Mouse (Mus musculus) brown adipose tissue, adult 24 weeks (tissue): ENCODE measurements around the gene Trim2. TPM values are rescaled to one million over a fixed set of nuclear protein-coding genes. Genes with fewer than 3 reads are reported as not detected.

Experiments used
- H3K27ac ChIP-seq: fragments of 200-500 bp; replicated peaks from 2 replicates; pipeline ENCODE4 v1.5.1; 2012; ENCODE audit warnings: low read depth, mild to moderate bottlenecking, low read length
- H3K4me1 ChIP-seq: fragments of 200-500 bp; 2 replicates; pipeline ENCODE4 v1.6.1; 2012; ENCODE audit warnings: low read length, mixed read lengths; ENCODE audit not compliant: control insufficient read depth, insufficient read depth, insufficient read length
- H3K4me3 ChIP-seq: fragments of 200-500 bp; 2 replicates; pipeline ENCODE4 v1.5.1; 2012; ENCODE audit warnings: low read depth, mild to moderate bottlenecking, low read length, moderate library complexity; ENCODE audit not compliant: insufficient read depth
- polyA plus RNA-seq: library from polyadenylated mRNA; stranded (reverse); fragments of >200 nt; gene quantifications from 2 replicates; pipeline ENCODE4 v1.2.4, GENCODE M21; 2012; ENCODE audit not compliant: missing spikeins, insufficient read depth, insufficient read length

Gene Trim2
- polyA plus RNA-seq, 1 experiment: 14.2 TPM

- H3K27ac ChIP-seq: peak overlapping the region; percentile 37
- no peak overlapping the region for H3K4me3 ChIP-seq
- peaks cover 8% of the 10 kb centered on the region; the same call in 1 of the 2 replicates for H3K4me1 ChIP-seq
Observed at GRCm38 (mm10) chr3:84241098-84241497, 65.6 kb downstream of the Trim2 start.

- Histone ChIP-seq H3K27ac (peak overlapping the region; percentile 73), H3K4me1 (peaks cover 27% of the 10 kb centered on the region), H3K4me3 (no peak overlapping the region)
Observed at GRCm38 (mm10) chr3:84235420-84236304, 71.0 kb downstream of the Trim2 start.

- Histone ChIP-seq H3K27ac (peak overlapping the region; percentile 73), H3K4me3 (no peak overlapping the region), H3K4me1 (peaks cover 35% of the 10 kb centered on the region)
Observed at GRCm38 (mm10) chr3:84234562-84234961, 72.1 kb downstream of the Trim2 start.

GRCm38 (mm10) chr3:84233663-84234415 lies 72.8 kb downstream of the Trim2 start:
- Histone ChIP-seq H3K4me3 (no peak overlapping the region), H3K4me1 (peaks cover 35% of the 10 kb centered on the region), H3K27ac (no peak overlapping the region)

GRCm38 (mm10) chr3:84232312-84232711 lies 74.4 kb downstream of the Trim2 start:
- peaks cover 37% of the 10 kb centered on the region for H3K4me1 ChIP-seq

GRCm38 (mm10) chr3:84230988-84231387 lies 75.7 kb downstream of the Trim2 start:
- H3K4me3 ChIP-seq: no peak overlapping the region
- H3K27ac ChIP-seq: peak overlapping the region; percentile 89
- peaks cover 33% of the 10 kb centered on the region for H3K4me1 ChIP-seq

More at GRCm38 (mm10) chr3:84232312-84232711, 74.4 kb downstream of the Trim2 start:
- Histone ChIP-seq H3K27ac (0 out of 2 replicates have a peak overlapping the region, but pooled peaks have one; percentile 3), H3K4me3 (no peak overlapping the region)

GRCm38 (mm10) chr3:84228911-84229310 lies 77.8 kb downstream of the Trim2 start:
- peaks cover 16% of the 10 kb centered on the region for H3K4me1 ChIP-seq
- H3K4me3 ChIP-seq: peak overlapping the region; percentile 63
- peak overlapping the region; percentile 9; the same call in 1 of the 2 replicates for H3K27ac ChIP-seq

- peak overlapping the region; percentile 63 for H3K4me3 ChIP-seq
- peaks cover 16% of the 10 kb centered on the region for H3K4me1 ChIP-seq
- H3K27ac ChIP-seq: peak overlapping the region; percentile 40
Observed at GRCm38 (mm10) chr3:84228203-84228870, 78.3 kb downstream of the Trim2 start.

DNA sequence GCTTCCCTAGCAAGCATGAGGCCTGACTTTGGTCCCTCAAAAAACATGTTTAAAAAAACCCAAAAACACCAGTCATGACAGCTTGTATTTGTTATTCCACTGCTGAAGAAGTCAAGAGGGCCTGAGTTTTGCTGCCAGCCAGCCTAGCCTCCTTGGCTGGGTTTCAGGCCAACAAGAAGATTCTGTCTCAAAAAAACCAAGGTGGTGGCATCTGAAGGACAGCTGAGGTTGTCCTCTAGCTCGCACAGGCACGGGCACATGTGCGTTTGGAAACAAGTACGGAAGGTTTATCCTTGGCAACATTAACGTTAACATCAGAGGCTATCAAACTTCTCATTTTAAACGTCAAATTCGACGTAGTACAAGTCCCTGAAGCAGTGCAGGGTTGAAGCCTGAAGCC lies 79.0 kb downstream of the Trim2 start:
- peaks cover 16% of the 10 kb centered on the region for H3K4me1 ChIP-seq
- H3K27ac ChIP-seq: 0 out of 2 replicates have a peak overlapping the region, but pooled peaks have one; percentile 4
- H3K4me3 ChIP-seq: no peak overlapping the region

GRCm38 (mm10) chr3:84224982-84225381 lies 81.7 kb downstream of the Trim2 start:
- H3K4me1 ChIP-seq: peaks cover 9% of the 10 kb centered on the region; the same call in 1 of the 2 replicates
- H3K4me3 ChIP-seq: no peak overlapping the region
- no peak overlapping the region for H3K27ac ChIP-seq

GRCm38 (mm10) chr3:84220748-84221147 lies 85.9 kb downstream of the Trim2 start:
- Histone ChIP-seq H3K4me1 (peaks cover 20% of the 10 kb centered on the region), H3K27ac (no peak overlapping the region), H3K4me3 (peak overlapping the region; percentile 53)

GRCm38 (mm10) chr3:84220326-84220725 lies 86.4 kb downstream of the Trim2 start:
- Histone ChIP-seq H3K4me3 (peak overlapping the region; percentile 53), H3K27ac (no peak overlapping the region), H3K4me1 (peaks cover 23% of the 10 kb centered on the region)

GRCm38 (mm10) chr3:84219720-84220273 lies 86.9 kb downstream of the Trim2 start:
- Histone ChIP-seq H3K27ac (no peak overlapping the region), H3K4me1 (peaks cover 28% of the 10 kb centered on the region), H3K4me3 (no peak overlapping the region)

GRCm38 (mm10) chr3:84219166-84219710 lies 87.4 kb downstream of the Trim2 start:
- Histone ChIP-seq H3K4me1 (peaks cover 34% of the 10 kb centered on the region), H3K4me3 (no peak overlapping the region), H3K27ac (no peak overlapping the region)
